Mouse (Mus musculus) monocyte, adult 5-6 weeks (primary cell): ENCODE measurements around the gene Yipf7. TPM values are rescaled to one million over a fixed set of nuclear protein-coding genes. Genes with fewer than 3 reads are reported as not detected.
A peak's percentile ranks its signal among the peaks of the same experiment; 100 is the strongest.

Experiments used
- ATAC-seq: fragments of 153-309, 156-312 bp; replicated peaks from 2 replicates; pipeline ENCODE4 v1.8.0; 2017; ENCODE audit warnings: mild to moderate bottlenecking; ENCODE audit not compliant: low TSS enrichment, insufficient number of reproducible peaks, severe bottlenecking, poor library complexity, low FRiP score
- total RNA-seq: library from RNA; stranded (forward); fragments of 200-1000, 200-491, 200-594 nt; gene quantifications from 3 replicates; pipeline ENCODE4 v1.2.3, GENCODE M21; 2017

The Yipf7 gene
- total RNA-seq, result 1.8 TPM in 1 of 3 replicates, not detected in the others

GRCm38 (mm10) chr5:69542489-69542888, at the start of gene Yipf7:
TSS of gene Yipf7 (minus strand) at chr5:69542648.
- ATAC-seq, result no peak

DNA sequence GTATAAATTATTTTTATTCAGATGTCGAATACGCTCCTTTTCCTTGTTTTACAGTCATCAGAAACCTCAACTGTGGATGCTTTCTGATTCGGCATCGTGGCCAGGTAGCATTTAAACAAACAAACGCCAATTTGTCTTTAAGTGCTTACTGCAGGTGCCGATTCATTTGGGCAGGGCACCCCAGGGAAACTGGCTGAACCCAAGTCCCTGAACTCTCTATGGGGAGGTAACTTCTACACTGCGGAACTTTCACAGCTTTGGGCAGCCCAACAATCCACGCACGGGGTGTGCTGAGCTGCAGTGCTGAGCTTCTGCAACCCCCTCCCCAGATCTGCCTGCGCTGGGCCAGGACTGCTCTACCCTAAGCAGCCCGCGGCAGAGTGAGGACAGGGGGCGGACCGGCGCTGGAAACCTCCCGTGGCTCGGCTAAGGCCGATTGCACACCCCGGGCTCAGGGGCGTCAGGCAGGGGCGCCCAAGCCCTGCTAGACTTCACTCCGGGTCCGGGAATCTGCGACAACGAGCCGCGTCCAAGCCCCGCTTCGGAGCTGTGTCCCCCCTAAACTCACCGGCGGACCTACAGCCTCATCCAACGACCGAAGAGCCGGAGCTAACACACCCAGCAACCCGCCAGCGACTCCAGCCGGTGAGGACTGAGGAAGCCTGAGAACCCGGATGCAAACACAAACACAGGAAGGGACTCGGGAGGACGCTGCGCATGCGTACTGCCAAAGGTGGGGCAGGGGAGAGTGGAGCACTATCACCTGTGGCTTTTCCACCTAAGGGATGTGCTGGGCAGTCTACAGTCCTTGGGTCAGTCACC, 49.4 kb upstream of the Yipf7 start, which contains the start of gene Gnpda2:
Gnpda2 (minus strand) TSS at position 701 of the 822 bp plus-strand sequence.
- ATAC-seq, result peak; percentile 92

- ATAC-seq, result no peak
Measured at GRCm38 (mm10) chr5:69557404-69557935, 15.0 kb upstream of the Yipf7 start.

DNA sequence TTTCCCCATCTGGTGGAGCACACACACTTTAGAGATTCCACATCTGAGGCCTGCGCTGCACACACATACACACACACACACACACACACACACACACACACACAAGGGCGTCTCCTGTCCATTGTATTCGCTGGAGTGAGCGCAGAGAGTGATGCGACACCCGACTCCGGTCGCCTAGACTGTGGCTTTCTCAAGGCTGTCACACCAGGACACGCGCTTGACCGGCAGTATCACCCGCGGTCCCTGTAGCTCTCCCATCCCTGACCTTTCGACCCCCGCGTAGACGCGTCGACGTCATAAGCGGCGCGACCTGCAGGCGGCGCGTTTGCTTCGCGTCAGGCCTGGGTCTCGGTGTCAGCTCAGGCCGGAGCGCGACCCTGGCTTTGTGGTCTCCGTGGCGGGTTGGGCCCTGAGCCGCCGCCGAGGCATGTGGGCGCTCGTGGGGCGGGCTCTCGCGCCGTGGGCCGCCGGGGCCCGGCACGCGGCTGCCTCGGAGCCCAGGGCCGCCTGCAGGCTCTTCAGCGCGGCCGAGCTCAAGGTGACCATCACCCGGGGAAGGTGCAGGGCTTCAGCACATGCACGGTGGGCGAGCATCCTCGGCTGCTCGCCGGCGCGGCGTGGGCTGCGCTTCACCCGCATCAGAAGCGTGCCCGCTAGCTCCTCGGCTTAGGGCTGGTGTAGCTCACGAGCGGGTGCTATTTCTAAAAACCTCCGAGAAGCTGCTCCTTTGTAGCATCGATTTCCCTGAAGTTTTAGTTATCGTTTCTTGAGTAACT, 14.4 kb upstream of the Yipf7 start, which contains the start of gene Guf1:
Guf1 (plus strand) TSS at position 296 of the 776 bp plus-strand sequence.
- ATAC-seq, result peak; percentile 94

DNA sequence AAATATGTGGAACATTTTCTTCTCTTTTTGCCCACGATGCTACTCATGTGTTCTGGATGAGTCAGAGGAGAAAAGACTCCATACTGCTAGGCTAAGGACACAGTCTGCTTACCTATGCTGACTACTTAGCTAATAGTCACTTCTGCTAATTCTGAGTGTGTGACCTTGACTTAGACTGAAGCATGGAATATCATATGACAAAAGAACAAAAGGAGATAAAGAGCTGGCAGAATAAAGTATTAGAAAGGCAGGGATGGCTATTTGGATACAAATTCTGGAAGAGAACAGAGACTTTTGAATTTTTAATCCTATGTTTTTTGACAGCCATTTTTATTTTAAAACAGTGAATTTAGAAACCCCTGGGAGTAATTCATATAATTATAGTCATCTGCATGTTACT, 768 bp downstream of the Yipf7 start:
- ATAC-seq, result no peak

GRCm38 (mm10) chr5:69523944-69524343, 18.5 kb downstream of the Yipf7 start:
- no peak for ATAC-seq

DNA sequence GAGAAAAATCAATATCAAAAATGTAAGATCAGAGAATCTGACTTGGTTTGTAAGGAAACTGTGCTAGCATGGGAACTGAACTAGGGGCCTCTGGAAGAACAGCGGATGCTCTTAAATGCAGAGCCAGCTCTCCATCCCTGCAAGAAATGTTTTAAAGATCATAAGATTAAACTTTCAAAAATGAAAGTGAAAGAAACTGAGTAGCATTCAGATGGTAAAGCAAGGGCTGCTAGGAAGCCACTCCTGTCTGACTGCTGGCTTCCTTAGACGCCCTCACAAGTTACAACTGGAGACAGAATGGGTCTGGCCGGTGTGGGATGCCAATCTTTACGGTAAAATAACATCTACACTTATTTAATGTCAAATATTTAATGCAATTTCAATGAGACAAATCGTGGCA, 20.4 kb downstream of the Yipf7 start:
- no peak for ATAC-seq

- no peak; the same call in 1 of the 2 replicates for ATAC-seq
Measured at GRCm38 (mm10) chr5:69520661-69521278, 21.7 kb downstream of the Yipf7 start.

GRCm38 (mm10) chr5:69512203-69512602, 30.2 kb downstream of the Yipf7 start:
- ATAC-seq, result no peak

GRCm38 (mm10) chr5:69511631-69512030, 30.8 kb downstream of the Yipf7 start:
- no peak for ATAC-seq

DNA sequence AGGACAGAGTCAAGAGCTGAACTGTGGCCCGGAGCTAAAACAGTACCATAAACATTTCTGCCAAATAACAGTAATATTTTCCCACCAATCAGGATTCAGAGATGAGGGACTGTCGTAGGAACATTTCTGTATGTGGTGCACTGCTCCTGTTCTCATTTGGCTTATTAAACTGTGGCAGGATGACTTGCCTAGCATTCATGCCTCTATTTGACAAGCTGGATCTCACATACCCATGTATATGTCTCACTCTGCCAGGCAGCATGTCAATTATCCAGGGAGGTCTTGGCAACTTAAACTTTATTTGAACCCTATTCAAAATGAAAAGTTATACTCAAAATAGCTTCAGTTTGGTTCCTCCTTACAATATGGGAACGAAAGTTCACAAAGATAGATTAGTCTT, 35.4 kb downstream of the Yipf7 start:
- ATAC-seq, result no peak

DNA sequence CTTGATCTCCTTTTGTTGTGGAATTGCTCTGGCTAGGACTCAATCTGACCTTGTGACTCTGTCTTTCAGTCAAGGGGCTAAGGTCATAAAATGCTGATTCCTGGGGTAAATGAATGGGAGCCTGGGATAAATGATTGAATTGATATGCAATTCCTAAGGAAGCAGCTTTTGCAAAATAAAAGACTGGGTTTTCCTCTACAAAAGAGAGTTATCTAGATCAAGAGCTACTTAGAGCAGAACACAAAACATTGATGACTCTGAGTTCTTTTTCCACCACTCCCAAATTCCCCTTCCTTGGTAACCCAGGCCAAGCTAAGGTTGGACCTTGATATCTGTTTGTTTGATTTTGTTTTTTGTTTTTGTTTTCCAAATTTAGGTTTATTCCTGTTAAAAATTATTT, 53.4 kb downstream of the Yipf7 start:
- no peak for ATAC-seq

DNA sequence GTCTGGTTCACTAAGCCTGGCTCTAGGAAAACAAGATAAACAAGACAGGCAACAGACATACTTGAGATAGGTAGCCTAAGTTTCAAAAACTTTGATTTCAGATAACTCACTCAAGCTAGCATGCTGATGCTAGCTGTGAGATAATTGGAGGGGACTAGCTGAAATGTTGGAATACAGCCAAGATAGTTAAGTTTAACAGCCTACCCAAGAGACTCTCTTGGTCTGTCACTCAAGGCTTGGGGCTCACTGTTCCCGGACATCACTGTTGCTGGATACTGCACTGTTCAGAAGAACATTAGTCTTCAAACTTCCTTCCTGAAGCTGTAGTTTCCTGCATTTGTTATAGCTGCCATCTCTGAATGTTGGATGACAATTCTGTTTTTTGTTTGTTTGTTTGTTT, 74.9 kb downstream of the Yipf7 start:
- ATAC-seq, result no peak

Other genes with a start within 250 kb of the Yipf7 start
- gene Kctd8, start 201.0 kb downstream of the Yipf7 start, total RNA-seq, result not detected in 3 replicates
- 17.9 to 27.7 TPM (median 27.1 TPM) in 3 replicates for gene Guf1, start 14.3 kb upstream of the Yipf7 start, total RNA-seq
- gene Gnpda2, start 49.7 kb upstream of the Yipf7 start, total RNA-seq, result 21.7 to 28.8 TPM (median 22.9 TPM) in 3 replicates